Comparison of ENCODE assay signal across 10 mouse cellular contexts in genomic region chr2:117092946-117093401, GRCm38 (mm10). TPM values are rescaled to one million over a fixed set of nuclear protein-coding genes. Genes with fewer than 3 reads are reported as not detected.
DNase-seq lines count a peak whose midpoint lies in the region; ATAC-seq and TF ChIP-seq lines count a peak whose summit lies in the region.
"Had no signal": no experiment of that assay in that cellular context is flagged by ENCODE, and none has a peak within 500 bp of the region (broad histone marks: within the 10 kb centered on the region; RNA-seq: fewer than 3 reads in every experiment).

No protein-coding gene starts in this region.

- H3K36me3 ChIP-seq in kidney, embryonic 15.5 days = no peaks in the 10 kb centered on the region
- no peaks in the 10 kb centered on the region for H3K36me3 ChIP-seq in G1E (replicated peaks)
- H3K36me3 ChIP-seq in neural tube, embryonic 15.5 days = no peaks in the 10 kb centered on the region
- H3K36me3 ChIP-seq: heart, embryonic 15.5 days had no signal

- intact Hi-C loops in gastrocnemius, postnatal 14 days (cut with DNase I; ENCODE audit: low total_unique reads) = no loop called here

- H3K9me3 ChIP-seq in kidney, embryonic 15.5 days (replicated peaks) = no peaks in the 10 kb centered on the region
- no peaks in the 10 kb centered on the region for H3K9me3 ChIP-seq in G1E (replicated peaks)
- no peaks in the 10 kb centered on the region for H3K9me3 ChIP-seq in neural tube, embryonic 15.5 days (replicated peaks)
- H3K9me3 ChIP-seq: heart, embryonic 15.5 days had no signal

- DNase-seq in kidney, postnatal 25 days = no peak
- no peak for DNase-seq in G1E (ENCODE audit: low spot score)
- DNase-seq in embryo, embryonic 11.5 days (ENCODE audit: low read depth, low spot score) = peak; percentile 9
- DNase-seq in mesoderm, embryonic 11.5 days (ENCODE audit: low read depth, low spot score) = peak; percentile 48
- no peak for DNase-seq in gastrocnemius, postnatal 14 days
- DNase-seq: adrenal gland, adult 8-10 months; lung, postnatal 14 days had no signal

- no peak overlapping the region for H3K4me2 ChIP-seq in kidney, embryonic 15.5 days
- no peak overlapping the region for H3K4me2 ChIP-seq in neural tube, embryonic 15.5 days
- H3K4me2 ChIP-seq: heart, embryonic 15.5 days had no signal

- no peak overlapping the region for H3K9ac ChIP-seq in kidney, embryonic 15.5 days
- H3K9ac ChIP-seq in neural tube, embryonic 15.5 days (replicated peaks) = no peak overlapping the region
- H3K9ac ChIP-seq: heart, embryonic 15.5 days had no signal

- peak; percentile 82 for ATAC-seq in kidney, embryonic 15.5 days (replicated peaks; ENCODE audit: low FRiP score)
- peak; percentile 63 for ATAC-seq in G1E (ENCODE audit: extremely low read depth, insufficient number of reproducible peaks, low FRiP score, poor library complexity, severe bottlenecking)
- no peak for ATAC-seq in neural tube, embryonic 15.5 days (ENCODE audit: low FRiP score)

- no peak for TF ChIP-seq CTCF in G1E (IDR thresholded peaks at IDR 0.05; ENCODE audit: low read depth, low read length)

- no peak overlapping the region for H3K4me3 ChIP-seq in kidney, embryonic 15.5 days (replicated peaks)
- H3K4me3 ChIP-seq in G1E (ENCODE audit: low read depth, low read length) = no peak overlapping the region
- no peak overlapping the region for H3K4me3 ChIP-seq in neural tube, embryonic 15.5 days (replicated peaks)
- H3K4me3 ChIP-seq: heart, embryonic 15.5 days had no signal

- WGBS in kidney, embryonic 15.5 days = 4% methylated on average over 2 of the region's 2 CpGs
- WGBS in neural tube, embryonic 15.5 days = 70% methylated on average over 2 of the region's 2 CpGs

- no peaks in the 10 kb centered on the region for H3K27me3 ChIP-seq in kidney, embryonic 15.5 days
- H3K27me3 ChIP-seq in G1E (ENCODE audit: insufficient read depth, low read length) = no peaks in the 10 kb centered on the region
- no peaks in the 10 kb centered on the region for H3K27me3 ChIP-seq in neural tube, embryonic 15.5 days (replicated peaks)
- H3K27me3 ChIP-seq: heart, embryonic 15.5 days had no signal

- H3K4me1 ChIP-seq in kidney, embryonic 15.5 days = peaks cover 22% of the 10 kb centered on the region
- peaks cover 82% of the 10 kb centered on the region for H3K4me1 ChIP-seq in G1E (ENCODE audit: insufficient read depth, low read depth, low read length)
- H3K4me1 ChIP-seq in neural tube, embryonic 15.5 days = no peaks in the 10 kb centered on the region

- H3K27ac ChIP-seq in kidney, embryonic 15.5 days = 0 out of 2 replicates have a peak overlapping the region, but pooled peaks have one; percentile 15
- H3K27ac ChIP-seq in neural tube, embryonic 15.5 days (replicated peaks) = no peak overlapping the region
- H3K27ac ChIP-seq: heart, embryonic 15.5 days had no signal

RNA-seq across cellular contexts. Expression of gene Spred1, which starts 28.2 kb away (rescaled TPM):
- polyA plus RNA-seq in kidney, embryonic 15.5 days (2015; fragmentation: Nextera tagmentation; extraction: Ambion mirVana) = 12.1 and 15.0 TPM in 2 replicates
- 42.1 and 52.2 TPM in 2 replicates for total RNA-seq in G1E (2014; fragmentation: Nextera tagmentation)
- 76.0 and 78.1 TPM in 2 replicates for total RNA-seq in G1E (2017)
- 3.9 and 5.4 TPM in 2 replicates for polyA plus RNA-seq in G1E (2012)
- total RNA-seq in gastrocnemius, postnatal 14 days (2021) = 10 to 100 TPM; 12.5 to 16.1 TPM
- polyA plus RNA-seq in neural tube, embryonic 15.5 days (2015; fragmentation: Nextera tagmentation; extraction: Ambion mirVana) = 11.2 and 13.3 TPM in 2 replicates

Comparison
In these comparisons a context has a peak if more than half of its experiments do, and no peak if none do; other contexts are left out.
1. DNase-seq: peak in embryo, embryonic 11.5 days (single experiment) and mesoderm, embryonic 11.5 days (single experiment); none in kidney, postnatal 25 days (0 of 2), G1E (single experiment) and gastrocnemius, postnatal 14 days (single experiment).